Mouse (Mus musculus): Measurements from ENCODE around the gene Igf1r. TPM values are rescaled to one million over a fixed set of nuclear protein-coding genes. Genes with fewer than 3 reads are reported as not detected.
"Not testable (repeated sequence)": the region's sequence is repeated elsewhere in the genome, so short reads cannot be mapped to it uniquely, and the experiment has no call there.

Igf1r gene
- polyA plus RNA-seq, 1 experiment from 2014 or later = 25.2 TPM

GRCm38 (mm10) chr7:68277054-68277896, 324.6 kb downstream of the Igf1r start:
- Histone ChIP-seq H3K27ac (replicated peaks) (no peak overlapping the region), H3K36me3 (replicated peaks) (no peaks in the 10 kb centered on the region), H3K4me1 (peaks cover 42% of the 10 kb centered on the region), H3K27me3 (replicated peaks; ENCODE audit: low read depth, poor library complexity, severe bottlenecking) (peaks cover 65% of the 10 kb centered on the region), H3K9me3 (no peaks in the 10 kb centered on the region), H3K4me3 (no peak overlapping the region)
- peak; percentile 61 for DNase-seq (ENCODE audit: low spot score)
- 15% methylated on average over 11 of the region's 11 CpGs for WGBS

- 57% methylated on average over 4 of the region's 4 CpGs for WGBS
- H3K36me3 ChIP-seq (replicated peaks) = no peaks in the 10 kb centered on the region
- 0 out of 2 replicates have a peak overlapping the region, but pooled peaks have one; percentile 11 for H3K27ac ChIP-seq (replicated peaks)
- H3K9me3 ChIP-seq = no peaks in the 10 kb centered on the region
- H3K4me3 ChIP-seq = no peak overlapping the region
- H3K27me3 ChIP-seq (replicated peaks; ENCODE audit: low read depth, poor library complexity, severe bottlenecking) = peaks cover 65% of the 10 kb centered on the region
- H3K4me1 ChIP-seq = peaks cover 48% of the 10 kb centered on the region
- no peak for DNase-seq (ENCODE audit: low spot score)
These were observed 325.3 kb downstream of the Igf1r start for GRCm38 (mm10) chr7:68277897-68278270.

DNA sequence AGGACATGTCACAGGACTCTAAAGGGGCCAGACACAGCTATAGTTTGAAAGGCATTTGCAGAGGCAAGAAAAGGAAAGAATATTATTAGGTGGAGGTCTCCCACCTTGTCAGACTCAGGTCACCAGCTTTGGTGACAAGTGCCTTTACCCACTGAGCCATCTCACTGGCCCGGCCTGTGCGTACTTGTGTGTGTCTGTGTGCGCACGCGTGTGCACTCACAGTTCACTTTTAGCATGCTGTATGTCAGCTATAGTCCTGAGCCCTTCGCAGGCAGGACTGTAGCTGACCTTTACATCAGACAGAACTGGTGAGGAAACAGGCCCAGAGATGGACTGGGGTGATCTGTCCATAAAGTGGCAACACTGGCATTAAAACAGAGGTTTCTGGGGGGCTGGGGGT, 325.8 kb downstream of the Igf1r start:
- no peak for DNase-seq (ENCODE audit: low spot score)
- 92% methylated on average over 6 of the region's 6 CpGs for WGBS
- Histone ChIP-seq H3K4me1 (peaks cover 50% of the 10 kb centered on the region), H3K27ac (replicated peaks) (peak overlapping the region; percentile 11; the same call in 1 of the 2 replicates), H3K36me3 (replicated peaks) (no peaks in the 10 kb centered on the region), H3K4me3 (no peak overlapping the region), H3K9me3 (no peaks in the 10 kb centered on the region), H3K27me3 (replicated peaks; ENCODE audit: low read depth, poor library complexity, severe bottlenecking) (peaks cover 62% of the 10 kb centered on the region)

DNA sequence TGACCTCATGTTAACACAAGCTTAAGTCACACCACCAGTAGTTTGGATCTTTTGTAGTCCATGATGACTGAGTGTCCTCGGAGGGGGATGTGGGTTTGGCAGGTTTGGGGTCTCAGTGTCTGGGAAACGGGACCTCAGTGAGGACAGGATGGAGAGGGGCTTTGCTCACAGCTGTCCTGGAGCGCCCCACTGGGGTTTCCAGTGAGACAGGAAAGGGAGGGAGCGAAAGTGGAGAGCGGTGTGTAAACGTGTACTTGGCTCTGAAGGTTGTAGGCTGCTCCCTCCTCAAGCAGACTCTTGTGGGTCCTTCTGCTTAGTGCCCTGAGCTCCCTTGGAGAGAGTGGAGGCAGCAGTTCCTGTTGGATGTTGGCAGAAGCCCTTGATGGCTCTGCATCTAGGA, 326.3 kb downstream of the Igf1r start:
- Histone ChIP-seq H3K4me1 (peaks cover 50% of the 10 kb centered on the region), H3K9me3 (no peaks in the 10 kb centered on the region), H3K36me3 (replicated peaks) (no peaks in the 10 kb centered on the region), H3K4me3 (no peak overlapping the region), H3K27me3 (replicated peaks; ENCODE audit: low read depth, poor library complexity, severe bottlenecking) (peaks cover 57% of the 10 kb centered on the region), H3K27ac (replicated peaks) (peak overlapping the region; percentile 24; the same call in 1 of the 2 replicates)
- no peak for DNase-seq (ENCODE audit: low spot score)
- 77% methylated on average over 6 of the region's 6 CpGs for WGBS

DNA sequence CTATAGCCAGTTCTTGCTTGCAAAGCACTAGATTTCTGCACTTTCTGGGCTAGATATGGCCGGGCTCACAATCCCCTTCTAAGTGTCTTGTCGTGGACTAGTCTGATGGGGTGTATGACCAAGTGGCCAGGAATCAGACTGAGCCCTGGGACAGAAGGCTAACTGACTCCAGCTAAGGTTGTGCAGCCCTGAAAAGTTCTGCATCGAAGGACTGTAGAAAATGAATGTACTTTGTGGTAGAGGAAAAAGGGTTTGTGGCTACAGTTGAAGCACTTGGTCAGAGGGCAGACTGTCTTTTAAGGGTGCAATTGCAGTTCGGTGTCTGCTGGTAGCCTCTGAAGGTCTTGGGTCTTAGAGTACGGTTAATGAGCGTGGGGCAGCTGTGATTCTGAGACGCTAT, 326.9 kb downstream of the Igf1r start:
- DNase-seq (ENCODE audit: low spot score) = no peak
- H3K4me3 ChIP-seq = no peak overlapping the region
- no peaks in the 10 kb centered on the region for H3K9me3 ChIP-seq
- 0 out of 2 replicates have a peak overlapping the region, but pooled peaks have one; percentile 24 for H3K27ac ChIP-seq (replicated peaks)
- H3K4me1 ChIP-seq = peaks cover 51% of the 10 kb centered on the region
- no peaks in the 10 kb centered on the region for H3K36me3 ChIP-seq (replicated peaks)
- 85% methylated on average over 7 of the region's 7 CpGs for WGBS
- peaks cover 52% of the 10 kb centered on the region for H3K27me3 ChIP-seq (replicated peaks; ENCODE audit: low read depth, poor library complexity, severe bottlenecking)

- no peak for DNase-seq (ENCODE audit: low spot score)
- 95% methylated on average over 19 of the region's 19 CpGs for WGBS
- Histone ChIP-seq H3K4me3 (no peak overlapping the region), H3K36me3 (replicated peaks) (no peaks in the 10 kb centered on the region), H3K9me3 (no peaks in the 10 kb centered on the region), H3K27ac (replicated peaks) (no peak overlapping the region), H3K27me3 (replicated peaks; ENCODE audit: low read depth, poor library complexity, severe bottlenecking) (peaks cover 43% of the 10 kb centered on the region), H3K4me1 (peaks cover 53% of the 10 kb centered on the region)
These were observed 327.8 kb downstream of the Igf1r start for GRCm38 (mm10) chr7:68280352-68280869.

- H3K9me3 ChIP-seq = no peaks in the 10 kb centered on the region
- H3K36me3 ChIP-seq (replicated peaks) = no peaks in the 10 kb centered on the region
- DNase-seq (ENCODE audit: low spot score) = no peak
- H3K4me1 ChIP-seq = peaks cover 54% of the 10 kb centered on the region
- 79% methylated on average over 5 of the region's 5 CpGs for WGBS
- peaks cover 34% of the 10 kb centered on the region for H3K27me3 ChIP-seq (replicated peaks; ENCODE audit: low read depth, poor library complexity, severe bottlenecking)
- no peak overlapping the region for H3K27ac ChIP-seq (replicated peaks)
- H3K4me3 ChIP-seq = no peak overlapping the region
These were observed 328.7 kb downstream of the Igf1r start for GRCm38 (mm10) chr7:68281341-68281740.

DNA sequence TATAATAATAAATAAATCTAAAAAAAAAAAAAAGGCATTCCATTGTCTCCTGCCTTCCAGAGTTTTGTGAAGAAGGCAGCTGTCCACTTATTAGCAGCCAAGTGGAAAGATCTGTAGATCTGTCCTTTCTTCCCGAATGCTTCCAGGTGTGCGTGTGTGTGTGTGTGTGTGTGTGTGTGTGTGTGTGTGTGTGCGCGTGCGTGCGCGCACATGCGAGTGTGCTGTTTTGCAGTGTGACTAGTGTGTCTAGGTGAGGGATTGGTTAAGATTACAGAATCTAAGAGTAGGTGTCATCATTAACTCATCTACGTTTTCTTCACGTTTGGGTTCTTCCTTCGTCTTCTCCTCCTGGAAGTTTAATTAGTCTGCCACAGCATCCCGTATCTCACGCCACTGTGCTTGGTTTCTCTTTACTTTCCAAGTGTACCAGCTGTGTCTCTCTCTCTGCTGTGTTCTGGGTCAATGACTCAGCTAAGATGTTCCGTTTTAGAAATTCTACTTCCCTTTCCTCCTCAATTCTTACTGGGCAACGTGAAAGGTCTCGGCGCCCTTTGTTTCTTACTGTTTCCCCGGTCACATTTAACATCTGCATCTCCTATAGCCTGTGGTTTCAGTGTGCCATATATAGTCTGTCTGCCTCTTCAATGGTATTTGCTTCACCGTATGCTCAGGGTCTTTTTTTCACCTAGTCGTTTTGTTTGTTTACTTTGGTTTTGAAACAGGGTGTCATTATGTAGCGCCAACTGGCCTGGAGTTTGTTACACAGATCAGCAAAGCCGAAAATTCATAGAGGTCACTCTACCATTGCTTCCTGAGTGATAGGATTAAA, 329.9 kb downstream of the Igf1r start:
- H3K27ac ChIP-seq (replicated peaks) = no peak overlapping the region
- H3K9me3 ChIP-seq = no peaks in the 10 kb centered on the region
- WGBS = 83% methylated on average over 22 of the region's 22 CpGs
- peaks cover 23% of the 10 kb centered on the region; the same call in 1 of the 2 replicates for H3K27me3 ChIP-seq (replicated peaks; ENCODE audit: low read depth, poor library complexity, severe bottlenecking)
- no peak overlapping the region for H3K4me3 ChIP-seq
- H3K36me3 ChIP-seq (replicated peaks) = no peaks in the 10 kb centered on the region
- DNase-seq (ENCODE audit: low spot score) = no peak
- H3K4me1 ChIP-seq = peaks cover 47% of the 10 kb centered on the region

DNA sequence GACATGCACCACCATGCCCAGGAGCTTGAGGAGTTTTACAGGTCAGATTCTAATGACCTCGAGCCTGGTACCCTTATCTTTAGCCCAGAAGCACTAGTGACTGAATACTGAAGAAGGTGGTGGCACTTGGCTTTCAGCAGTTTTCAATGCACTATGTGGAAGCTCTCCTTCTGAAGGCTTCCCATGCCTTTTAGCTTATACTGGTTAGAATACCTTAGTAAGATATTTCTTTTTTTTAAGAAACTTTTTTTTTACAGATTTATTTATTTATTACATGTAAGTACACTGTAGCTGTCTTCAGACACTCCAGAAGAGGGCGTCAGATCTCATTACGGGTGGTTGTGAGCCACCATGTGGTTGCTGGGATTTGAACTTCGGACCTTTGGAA, 330.5 kb downstream of the Igf1r start:
- not testable (repeated sequence) for DNase-seq (ENCODE audit: low spot score); H3K9me3 ChIP-seq; H3K27ac ChIP-seq (replicated peaks); H3K4me3 ChIP-seq; H3K36me3 ChIP-seq (replicated peaks)
- peaks cover 18% of the 10 kb centered on the region; the same call in 1 of the 2 replicates for H3K27me3 ChIP-seq (replicated peaks; ENCODE audit: low read depth, poor library complexity, severe bottlenecking)
- H3K4me1 ChIP-seq = peaks cover 41% of the 10 kb centered on the region
- 88% methylated on average over 4 of the region's 4 CpGs for WGBS

Other genes with a start within 250 kb of the Igf1r start
- gene Synm, start 193.1 kb upstream of the Igf1r start, polyA plus RNA-seq (2016; fragmentation: Nextera tagmentation; extraction: Ambion mirVana) = 2.1 and 2.9 TPM in 2 replicates

Data from embryonic facial prominence, embryonic 10.5 days (tissue).